Mouse (Mus musculus): ENCODE measurements around the gene Dbn1.

DNA sequence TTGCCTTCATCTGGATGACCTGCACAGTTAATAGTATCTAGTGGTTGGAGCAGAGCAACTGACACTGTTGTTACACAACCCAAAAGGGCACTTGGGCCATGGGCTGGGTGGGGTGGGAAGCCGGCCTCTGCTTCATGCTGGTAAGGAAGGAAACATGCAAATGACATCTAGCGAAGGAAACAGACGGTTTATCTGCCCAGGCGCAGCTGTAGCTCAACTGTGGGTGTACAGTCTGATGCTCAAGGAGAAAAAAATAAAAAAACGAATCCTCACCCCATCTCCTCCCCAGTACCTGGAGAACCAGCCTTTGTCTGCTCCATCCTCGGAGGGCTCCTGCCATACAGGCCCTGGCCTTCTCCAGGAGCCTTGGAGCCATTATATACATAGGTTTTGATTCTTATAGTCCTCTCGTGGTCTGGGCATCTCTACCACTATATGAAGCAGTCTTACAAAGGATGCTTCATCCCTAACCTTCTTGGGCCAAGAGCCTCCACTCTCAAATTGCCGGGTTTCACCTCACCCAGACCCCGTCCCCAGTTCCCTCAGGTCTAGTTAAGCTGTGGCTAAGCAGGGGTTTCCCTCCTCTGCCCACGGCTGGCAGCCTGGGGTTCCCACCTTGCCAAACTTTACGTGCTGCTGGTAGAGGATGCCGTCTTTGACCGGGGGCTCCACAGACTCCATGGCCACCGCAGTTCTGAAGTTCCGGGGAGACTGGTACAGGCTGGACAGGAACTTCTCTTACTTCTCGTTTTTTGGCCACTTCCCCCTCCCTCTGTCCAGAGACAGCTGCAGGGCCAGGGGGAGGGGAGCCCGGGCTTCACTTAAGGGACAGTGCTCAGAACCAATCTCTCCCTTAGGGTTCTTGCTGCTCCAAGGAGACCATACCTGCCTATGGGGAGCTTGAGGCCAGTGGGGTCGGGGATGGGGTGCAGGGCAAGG is 40.2 kb upstream of the Dbn1 start:
- TF ChIP-seq CTCF (IDR thresholded peaks at IDR 0.05; ENCODE audit: borderline replicate concordance, extremely low read depth, insufficient read depth, insufficient read length) (no peak), POLR2A (IDR thresholded peaks at IDR 0.05; ENCODE audit: borderline replicate concordance, extremely low read depth, insufficient read depth, insufficient read length, poor library complexity, severe bottlenecking) (no peak)

All from brain, embryonic 14.5 days (tissue).